Mouse (Mus musculus) adrenal gland, adult (tissue): ENCODE data around the gene Metrnl.

Experiments
- DNase-seq, 2 experiments: peaks; one replicate each; pipeline ENCODE4 v3.0.0; 2022 to 2023; ENCODE audit warnings: low spot score in 1 of 2; ENCODE audit not compliant: inconsistent age in 2 of 2

Gene Metrnl

GRCm38 (mm10) chr11:121685491-121686001 is 15.8 kb upstream of the Metrnl start:
- peak; percentile 61 to 80 for DNase-seq

DNA sequence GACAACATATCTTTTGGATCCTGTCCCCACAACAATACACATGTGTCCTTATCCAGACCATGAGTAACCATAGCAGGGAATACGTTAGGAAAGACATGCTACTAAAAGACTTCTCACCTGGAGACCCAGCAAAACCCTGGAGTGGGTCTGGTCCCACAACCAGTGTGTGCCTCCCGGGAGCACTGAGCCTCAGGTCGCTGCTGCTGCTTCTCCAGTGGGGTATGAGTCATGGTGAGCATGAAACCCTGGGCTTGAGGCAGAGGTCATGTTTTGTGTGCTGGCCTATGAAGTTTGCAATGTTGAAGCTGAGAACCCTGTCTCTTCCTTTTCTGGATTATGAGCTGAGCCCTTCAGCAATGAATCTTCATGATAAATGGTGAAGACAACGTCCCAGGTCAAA is 15.3 kb upstream of the Metrnl start:
- peak in 1 of 2 experiments; percentile 72 for DNase-seq

DNA sequence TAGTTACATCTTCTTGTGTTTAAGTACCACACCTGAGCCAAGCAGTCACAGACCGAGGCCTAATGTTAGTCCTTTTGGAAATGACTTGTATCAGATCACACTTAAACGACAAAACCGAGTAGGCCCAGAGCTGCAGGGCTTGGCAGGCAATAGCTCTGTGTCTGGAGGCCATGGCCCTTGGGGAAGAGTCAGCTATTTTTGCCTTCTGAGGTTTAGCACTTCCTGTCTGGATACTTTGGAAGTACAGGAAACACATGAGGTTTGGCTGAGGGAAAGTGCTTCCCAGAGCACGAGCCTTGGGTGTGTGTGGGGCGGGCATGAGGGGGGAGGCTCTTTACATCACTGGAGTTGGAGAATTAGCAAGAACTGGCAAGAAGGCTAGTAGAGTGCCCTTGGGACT is 14.7 kb upstream of the Metrnl start:
- peak; percentile 41 to 66 for DNase-seq

GRCm38 (mm10) chr11:121688024-121688423 is 13.3 kb upstream of the Metrnl start:
- DNase-seq: no peak

DNA sequence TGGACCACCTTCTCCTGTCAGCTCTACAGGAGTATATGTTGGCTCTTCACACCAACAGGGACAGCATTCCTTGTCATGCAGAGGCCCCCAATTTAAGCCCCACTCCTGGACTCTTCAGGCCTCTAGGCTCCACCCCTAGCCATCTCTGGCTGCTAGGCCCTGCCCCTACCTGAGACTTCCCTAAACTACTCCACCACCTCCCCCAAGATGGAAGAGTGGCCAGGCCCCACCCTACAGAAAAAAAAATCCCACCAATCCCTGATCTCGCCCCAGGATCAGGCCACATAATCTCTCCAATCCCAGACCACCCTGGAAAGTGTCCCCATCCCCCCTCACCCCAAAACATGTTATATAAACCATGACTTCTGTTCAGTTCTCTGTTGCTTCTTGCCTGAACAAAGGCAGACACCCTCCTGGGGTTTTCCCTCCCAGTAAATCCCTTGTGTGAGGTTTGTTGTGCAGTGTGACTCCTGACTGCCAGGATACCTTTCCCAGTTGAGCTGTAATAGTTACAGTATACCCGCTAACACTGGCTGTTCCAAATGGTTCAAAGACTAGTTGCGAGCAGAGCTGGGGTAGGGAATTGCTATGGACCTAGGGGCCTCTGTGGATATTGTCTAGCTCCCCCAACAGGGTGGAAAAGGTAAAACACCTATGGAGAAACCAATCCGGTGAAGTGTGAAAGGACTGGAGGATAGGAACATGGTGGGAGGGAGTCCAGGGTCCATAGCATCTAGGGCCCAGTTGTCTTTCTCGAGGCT is 5.9 kb upstream of the Metrnl start:
- no peak for DNase-seq

GRCm38 (mm10) chr11:121697271-121697670 is 4.1 kb upstream of the Metrnl start:
- no peak for DNase-seq

DNA sequence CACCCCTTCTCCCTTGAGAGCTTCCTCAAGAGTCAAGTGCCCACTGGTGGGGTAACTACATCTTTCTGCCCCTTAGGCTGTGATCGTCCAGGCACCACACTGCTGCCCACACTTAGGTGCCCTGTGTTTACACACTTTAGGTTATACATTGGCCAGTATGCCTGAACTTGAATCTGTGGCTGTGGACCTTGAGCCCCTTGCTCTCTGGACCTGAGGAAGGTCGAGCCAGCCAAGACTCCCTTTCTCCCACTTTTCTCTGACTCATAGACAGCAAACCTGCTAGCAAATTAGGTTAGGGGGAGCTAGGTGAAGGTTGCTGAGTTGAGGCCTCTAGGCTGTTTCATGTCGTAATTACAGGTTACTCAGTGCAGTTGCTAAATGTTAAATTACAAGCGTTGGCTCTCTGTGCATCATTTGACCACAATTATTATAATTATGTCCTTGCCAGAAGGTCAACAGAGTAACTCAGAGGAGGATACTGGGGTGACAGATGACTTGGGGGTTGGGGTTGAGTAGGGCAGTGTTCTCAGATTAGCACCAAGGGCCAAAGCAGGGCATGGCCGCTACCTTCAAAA is 2.9 kb upstream of the Metrnl start:
- DNase-seq: peak in 1 of 2 experiments; percentile 81

- DNase-seq: peak; percentile 97 to 99
These were observed 959 bp downstream of the Metrnl start for GRCm38 (mm10) chr11:121702111-121702894.

GRCm38 (mm10) chr11:121702895-121703618 is 1.7 kb downstream of the Metrnl start:
- DNase-seq: peak; percentile 61 to 84

- DNase-seq: peak in 1 of 2 experiments; percentile 63
These were observed 2.4 kb downstream of the Metrnl start for GRCm38 (mm10) chr11:121703619-121704215.

- no peak for DNase-seq
These were observed 5.2 kb downstream of the Metrnl start for GRCm38 (mm10) chr11:121706521-121707005.

GRCm38 (mm10) chr11:121709278-121709677 is 7.9 kb downstream of the Metrnl start:
- no peak for DNase-seq

DNA sequence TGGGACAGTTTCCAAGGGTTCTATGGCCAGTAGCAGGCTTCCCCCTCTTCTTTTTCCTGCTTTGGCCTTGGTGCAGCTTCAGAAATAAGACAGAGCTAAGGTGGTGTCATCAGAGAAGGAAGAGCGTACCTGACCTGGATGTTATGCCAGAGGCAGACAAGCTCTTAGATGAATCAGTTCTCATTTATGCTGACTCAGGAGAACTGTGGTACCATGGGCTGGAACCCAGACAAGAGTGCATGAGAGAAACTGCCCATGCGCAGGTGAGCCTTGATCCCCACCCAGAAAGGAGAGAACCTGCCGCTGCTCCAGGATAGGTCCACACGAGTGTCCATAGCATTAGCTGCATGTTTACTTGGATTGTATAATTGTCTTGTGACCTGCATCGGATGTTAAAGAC is 8.9 kb downstream of the Metrnl start:
- DNase-seq: no peak

DNA sequence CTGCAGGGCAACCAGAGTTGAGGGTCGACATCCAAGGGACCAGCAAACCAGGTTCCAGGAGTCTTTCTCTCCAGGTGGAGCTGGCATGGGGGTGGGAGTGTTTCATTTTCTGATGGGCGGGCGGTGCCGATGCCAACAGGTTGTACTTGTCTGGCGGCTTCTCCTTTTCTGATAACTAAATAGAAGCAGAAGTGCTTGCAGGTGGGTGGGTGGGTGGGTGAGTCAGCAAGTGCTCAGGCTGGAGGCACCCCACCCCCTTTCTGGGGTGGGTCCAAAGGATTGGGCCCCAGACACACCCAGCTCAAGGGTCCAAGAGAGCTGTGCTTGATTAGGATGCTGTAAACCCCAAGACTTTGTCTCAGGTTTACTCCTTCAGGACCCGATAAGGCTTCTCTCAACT is 11.6 kb downstream of the Metrnl start:
- DNase-seq: no peak

DNA sequence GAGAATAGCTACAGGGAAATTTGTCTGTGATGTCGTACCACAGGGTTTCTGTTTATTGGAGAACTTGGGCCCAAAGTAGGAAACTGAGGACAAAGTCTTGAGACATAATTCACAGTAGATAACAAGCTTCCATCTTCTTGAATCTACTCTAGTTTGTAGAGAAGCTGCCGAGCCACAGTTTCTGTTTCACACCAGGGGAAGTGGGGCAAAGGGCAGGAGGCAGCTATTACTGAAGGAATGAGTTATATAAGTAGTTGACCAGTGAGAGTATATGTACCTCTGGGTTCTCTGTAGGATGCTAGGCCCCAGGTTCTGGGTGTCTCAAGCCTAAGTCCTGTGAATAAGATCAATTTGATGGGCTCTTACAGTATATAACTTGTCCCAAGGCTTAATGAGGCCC is 12.2 kb downstream of the Metrnl start:
- DNase-seq: no peak

- no peak for DNase-seq
These were observed 13.6 kb downstream of the Metrnl start for GRCm38 (mm10) chr11:121714745-121715485.

- no peak for DNase-seq
These were observed 16.4 kb downstream of the Metrnl start for GRCm38 (mm10) chr11:121717724-121718123.

GRCm38 (mm10) chr11:121720752-121721151 is 19.4 kb downstream of the Metrnl start:
- DNase-seq: no peak

GRCm38 (mm10) chr11:121722434-121722833 is 21.1 kb downstream of the Metrnl start:
- no peak for DNase-seq

DNA sequence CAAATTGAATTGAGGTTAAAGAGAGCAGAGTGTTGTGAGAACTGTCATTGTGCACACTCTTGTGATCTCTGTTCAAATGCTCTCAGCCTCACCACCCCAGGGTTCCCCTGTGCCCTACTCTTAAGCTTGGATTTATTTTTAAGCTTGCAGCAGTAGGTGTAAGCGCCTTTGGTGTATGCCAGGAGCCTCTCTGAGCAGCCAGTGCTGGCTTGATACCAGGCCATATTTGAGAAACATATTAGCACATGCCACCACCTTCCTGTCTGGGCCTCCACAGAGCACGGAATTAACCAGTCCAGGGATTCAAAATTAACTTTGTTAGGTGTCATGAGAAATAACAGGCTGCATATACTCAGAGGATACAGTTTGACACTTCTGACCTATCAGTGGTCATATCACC is 25.3 kb downstream of the Metrnl start:
- no peak for DNase-seq
